Mouse (Mus musculus): ENCODE data around the gene Dgkh.
A peak's percentile ranks its signal among the peaks of the same experiment; 100 is the strongest.

Dgkh gene

DNA sequence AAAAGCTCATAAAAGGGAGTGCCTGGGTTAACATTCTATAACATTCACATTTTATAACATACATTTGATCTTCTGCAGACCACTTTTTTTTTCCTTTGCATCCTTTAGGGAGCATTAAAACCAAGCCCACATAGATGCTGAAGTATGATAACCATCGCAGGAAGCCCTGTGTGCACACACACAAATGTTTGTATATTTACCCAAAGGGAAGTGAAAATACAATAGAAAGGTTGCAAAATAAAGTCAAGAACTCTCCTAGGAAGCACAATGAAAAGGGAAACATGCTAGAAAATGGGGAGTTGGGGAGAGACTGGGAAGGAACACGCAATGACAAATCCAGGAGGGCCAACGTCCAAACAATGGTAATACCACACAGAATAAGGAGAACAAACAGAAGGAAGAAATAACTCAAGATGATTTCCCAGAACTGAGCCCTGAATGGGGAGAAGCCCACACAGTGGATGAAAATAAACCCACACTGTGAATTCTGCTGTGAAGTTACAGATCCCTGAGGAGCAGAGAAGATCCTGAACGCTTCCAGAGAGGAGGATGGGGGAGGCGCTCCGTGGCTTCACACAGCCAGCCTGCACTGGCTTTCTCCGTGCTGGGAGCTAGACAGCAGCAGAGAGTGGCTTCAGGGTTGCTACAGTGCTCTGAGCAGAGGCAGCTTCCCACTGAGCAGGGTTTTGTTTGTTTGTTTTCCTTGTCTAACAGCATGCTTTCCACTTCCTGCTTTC lies 54.6 kb downstream of the Dgkh start:
- Histone ChIP-seq H3K27me3 (ENCODE audit: insufficient read depth, low read length) (no peaks in the 10 kb centered on the region), H3K4me3 (replicated peaks; ENCODE audit: low read length) (no peak overlapping the region), H3K4me1 (replicated peaks; ENCODE audit: low read depth, low read length) (peaks cover 33% of the 10 kb centered on the region), H3K9me3 (ENCODE audit: low read length) (no peaks in the 10 kb centered on the region), H3K36me3 (ENCODE audit: insufficient read depth, low read length) (peaks cover 3% of the 10 kb centered on the region; the same call in 1 of the 2 replicates)
- no peak for TF ChIP-seq NANOG (IDR thresholded peaks at IDR 0.05; ENCODE audit: borderline replicate concordance, low read length)
- TF ChIP-seq POU5F1 (IDR thresholded peaks at IDR 0.05; ENCODE audit: borderline replicate concordance, low read length) = no peak
- no peak for TF ChIP-seq CTCF (conservative IDR thresholded peaks at IDR 0.05; ENCODE audit: low read length)

DNA sequence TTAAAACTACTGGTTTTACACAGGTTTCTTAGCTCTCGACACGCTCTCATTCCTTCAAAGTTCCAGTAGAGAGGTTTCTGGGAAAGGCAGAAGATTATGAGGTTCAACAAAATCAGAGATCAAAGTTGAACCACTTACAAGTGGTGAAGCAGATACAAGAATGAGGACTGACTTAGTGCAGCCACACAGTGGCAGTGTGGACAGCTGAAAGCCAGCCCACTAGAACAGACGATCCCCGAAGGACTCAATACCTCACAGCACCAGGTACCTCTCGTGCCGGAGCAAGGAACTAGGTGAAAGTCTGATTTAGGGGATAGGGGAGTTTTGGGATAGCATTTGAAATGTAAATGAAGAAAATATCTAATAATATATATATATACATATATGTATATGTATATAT lies 56.1 kb downstream of the Dgkh start:
- H3K27me3 ChIP-seq (ENCODE audit: insufficient read depth, low read length) = no peaks in the 10 kb centered on the region
- no peaks in the 10 kb centered on the region for H3K9me3 ChIP-seq (ENCODE audit: low read length)
- peaks cover 43% of the 10 kb centered on the region for H3K4me1 ChIP-seq (replicated peaks; ENCODE audit: low read depth, low read length)
- H3K36me3 ChIP-seq (ENCODE audit: insufficient read depth, low read length) = no peaks in the 10 kb centered on the region
- no peak overlapping the region for H3K4me3 ChIP-seq (replicated peaks; ENCODE audit: low read length)
- TF ChIP-seq NANOG (IDR thresholded peaks at IDR 0.05; ENCODE audit: borderline replicate concordance, low read length) = no peak
- TF ChIP-seq CTCF (conservative IDR thresholded peaks at IDR 0.05; ENCODE audit: low read length) = no peak
- TF ChIP-seq POU5F1 (IDR thresholded peaks at IDR 0.05; ENCODE audit: borderline replicate concordance, low read length) = no peak

DNA sequence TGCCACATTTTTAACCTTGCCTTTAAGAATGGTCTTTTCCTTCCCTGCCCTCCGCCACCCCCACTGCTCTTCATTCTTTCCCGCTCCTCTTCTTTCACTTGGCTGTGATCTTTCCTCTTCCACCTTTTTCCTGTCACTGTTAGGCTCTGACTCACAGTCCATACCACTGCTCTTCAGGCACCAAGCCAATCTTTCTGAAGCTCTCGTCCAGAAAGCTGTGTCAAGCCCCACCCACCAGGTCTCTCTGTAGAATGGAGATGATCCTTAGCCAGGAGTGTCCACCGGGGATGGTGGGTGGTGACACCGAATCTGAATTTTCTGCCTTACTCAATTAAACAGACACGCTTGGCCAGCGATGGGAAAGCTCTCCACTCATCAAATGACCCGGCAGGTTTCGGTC lies 58.0 kb downstream of the Dgkh start:
- Histone ChIP-seq H3K9me3 (ENCODE audit: low read length) (no peaks in the 10 kb centered on the region), H3K27me3 (ENCODE audit: insufficient read depth, low read length) (no peaks in the 10 kb centered on the region), H3K4me3 (replicated peaks; ENCODE audit: low read length) (no peak overlapping the region), H3K36me3 (ENCODE audit: insufficient read depth, low read length) (no peaks in the 10 kb centered on the region), H3K4me1 (replicated peaks; ENCODE audit: low read depth, low read length) (peaks cover 57% of the 10 kb centered on the region)
- TF ChIP-seq NANOG (IDR thresholded peaks at IDR 0.05; ENCODE audit: borderline replicate concordance, low read length) (no peak), POU5F1 (IDR thresholded peaks at IDR 0.05; ENCODE audit: borderline replicate concordance, low read length) (no peak), CTCF (conservative IDR thresholded peaks at IDR 0.05; ENCODE audit: low read length) (no peak)

DNA sequence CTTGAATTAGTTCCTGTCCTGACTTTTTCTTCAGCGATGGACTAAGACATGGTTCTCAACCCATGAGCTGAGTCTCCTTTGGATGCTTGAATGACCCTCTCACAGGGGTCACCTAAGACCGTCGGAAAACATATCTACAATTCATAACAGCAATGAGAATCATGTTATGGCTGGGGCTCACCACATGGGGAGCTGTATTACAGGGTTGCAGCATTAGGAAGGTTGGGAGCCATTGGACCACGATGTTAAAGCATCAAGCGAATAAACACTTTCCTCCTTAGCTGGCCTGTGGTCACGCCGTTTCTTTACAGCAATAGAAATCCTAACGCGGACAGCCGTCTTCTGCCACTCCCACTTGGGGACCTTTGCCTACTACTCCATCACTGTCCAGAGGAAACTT lies 62.6 kb downstream of the Dgkh start:
- H3K27me3 ChIP-seq (ENCODE audit: insufficient read depth, low read length) = no peaks in the 10 kb centered on the region
- no peak overlapping the region for H3K4me3 ChIP-seq (replicated peaks; ENCODE audit: low read length)
- TF ChIP-seq POU5F1 (IDR thresholded peaks at IDR 0.05; ENCODE audit: borderline replicate concordance, low read length) (no peak), CTCF (conservative IDR thresholded peaks at IDR 0.05; ENCODE audit: low read length) (peak; percentile 20; the same call in 1 of the 2 replicates)
- no peaks in the 10 kb centered on the region for H3K36me3 ChIP-seq (ENCODE audit: insufficient read depth, low read length)
- H3K9me3 ChIP-seq (ENCODE audit: low read length) = no peaks in the 10 kb centered on the region
- peaks cover 50% of the 10 kb centered on the region for H3K4me1 ChIP-seq (replicated peaks; ENCODE audit: low read depth, low read length)

DNA sequence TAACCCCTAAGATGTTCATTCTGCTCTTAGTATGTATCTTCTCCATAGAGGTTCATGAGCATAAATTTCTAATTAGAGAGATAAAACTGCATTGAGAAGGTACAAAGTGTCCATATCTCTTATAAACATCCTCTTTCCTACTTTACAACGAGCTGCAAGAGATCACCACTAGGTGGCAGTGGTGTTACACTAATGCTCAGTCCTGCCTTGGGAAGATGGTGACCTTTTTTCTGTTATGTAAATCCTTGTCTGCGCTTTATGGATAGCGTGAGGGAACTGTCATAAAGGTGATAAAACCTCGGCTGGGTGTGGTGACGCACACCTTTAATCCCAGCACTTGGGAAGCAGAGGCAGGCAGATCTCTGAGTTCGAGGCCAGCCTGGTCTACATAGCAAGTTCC lies 64.3 kb downstream of the Dgkh start:
- H3K9me3 ChIP-seq (ENCODE audit: low read length) = peaks cover 4% of the 10 kb centered on the region
- H3K36me3 ChIP-seq (ENCODE audit: insufficient read depth, low read length) = no peaks in the 10 kb centered on the region
- no peaks in the 10 kb centered on the region for H3K27me3 ChIP-seq (ENCODE audit: insufficient read depth, low read length)
- H3K4me1 ChIP-seq (replicated peaks; ENCODE audit: low read depth, low read length) = peaks cover 37% of the 10 kb centered on the region
- TF ChIP-seq NANOG (IDR thresholded peaks at IDR 0.05; ENCODE audit: borderline replicate concordance, low read length) (no peak), CTCF (conservative IDR thresholded peaks at IDR 0.05; ENCODE audit: low read length) (peak; percentile 74), POU5F1 (IDR thresholded peaks at IDR 0.05; ENCODE audit: borderline replicate concordance, low read length) (peak; percentile 24; the same call in 1 of the 2 replicates)
- no peak overlapping the region for H3K4me3 ChIP-seq (replicated peaks; ENCODE audit: low read length)

DNA sequence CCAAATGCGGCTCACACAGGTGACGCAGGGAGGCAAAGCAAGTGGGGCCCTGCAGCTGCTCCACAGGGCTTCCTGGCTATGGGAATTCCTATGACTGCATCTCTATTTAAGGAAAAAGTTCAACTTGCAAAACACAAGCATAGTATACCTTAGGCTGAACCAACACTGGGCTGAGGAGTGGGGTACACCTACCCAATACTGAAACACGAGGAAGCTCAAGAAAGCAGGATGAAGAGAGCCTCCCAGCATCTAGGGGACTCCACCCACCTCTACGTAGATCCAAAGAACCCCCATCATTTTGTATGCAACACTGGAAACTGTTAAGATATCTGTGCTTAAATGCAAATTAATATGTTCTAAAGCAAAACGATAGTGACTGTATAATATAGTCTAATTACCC lies 64.8 kb downstream of the Dgkh start:
- Histone ChIP-seq H3K4me1 (replicated peaks; ENCODE audit: low read depth, low read length) (peaks cover 37% of the 10 kb centered on the region), H3K27me3 (ENCODE audit: insufficient read depth, low read length) (no peaks in the 10 kb centered on the region), H3K9me3 (ENCODE audit: low read length) (peaks cover 8% of the 10 kb centered on the region), H3K36me3 (ENCODE audit: insufficient read depth, low read length) (no peaks in the 10 kb centered on the region), H3K4me3 (replicated peaks; ENCODE audit: low read length) (no peak overlapping the region)
- no peak for TF ChIP-seq NANOG (IDR thresholded peaks at IDR 0.05; ENCODE audit: borderline replicate concordance, low read length)
- no peak for TF ChIP-seq POU5F1 (IDR thresholded peaks at IDR 0.05; ENCODE audit: borderline replicate concordance, low read length)
- no peak for TF ChIP-seq CTCF (conservative IDR thresholded peaks at IDR 0.05; ENCODE audit: low read length)

DNA sequence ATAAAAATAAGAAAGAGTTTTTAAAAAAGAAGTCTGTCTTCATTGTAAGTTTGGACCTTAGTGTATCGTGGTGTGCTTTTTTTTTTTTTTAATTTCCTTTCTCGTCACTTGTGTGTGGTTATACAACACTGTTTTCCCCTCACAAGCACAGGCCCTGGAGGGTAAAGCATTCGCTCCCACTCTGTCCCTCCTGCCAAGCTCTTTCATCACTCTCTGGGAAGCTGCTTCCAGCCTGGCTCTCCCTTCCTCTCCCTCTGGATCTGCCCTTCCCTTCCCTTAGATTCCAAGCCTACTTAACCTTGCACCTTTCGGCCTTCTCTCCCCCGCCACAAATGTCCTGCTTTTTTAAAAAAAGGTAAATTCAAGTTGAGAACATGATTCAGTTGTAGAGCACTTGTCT lies 69.9 kb downstream of the Dgkh start:
- H3K36me3 ChIP-seq (ENCODE audit: insufficient read depth, low read length) = peaks cover 24% of the 10 kb centered on the region
- H3K27me3 ChIP-seq (ENCODE audit: insufficient read depth, low read length) = no peaks in the 10 kb centered on the region
- H3K4me1 ChIP-seq (replicated peaks; ENCODE audit: low read depth, low read length) = 0 out of 2 replicates have a peak, but pooled peaks cover under 1% of the 10 kb centered on the region
- no peak overlapping the region for H3K4me3 ChIP-seq (replicated peaks; ENCODE audit: low read length)
- TF ChIP-seq CTCF (conservative IDR thresholded peaks at IDR 0.05; ENCODE audit: low read length) (no peak), NANOG (IDR thresholded peaks at IDR 0.05; ENCODE audit: borderline replicate concordance, low read length) (no peak), POU5F1 (IDR thresholded peaks at IDR 0.05; ENCODE audit: borderline replicate concordance, low read length) (no peak)
- peaks cover 58% of the 10 kb centered on the region for H3K9me3 ChIP-seq (ENCODE audit: low read length)

DNA sequence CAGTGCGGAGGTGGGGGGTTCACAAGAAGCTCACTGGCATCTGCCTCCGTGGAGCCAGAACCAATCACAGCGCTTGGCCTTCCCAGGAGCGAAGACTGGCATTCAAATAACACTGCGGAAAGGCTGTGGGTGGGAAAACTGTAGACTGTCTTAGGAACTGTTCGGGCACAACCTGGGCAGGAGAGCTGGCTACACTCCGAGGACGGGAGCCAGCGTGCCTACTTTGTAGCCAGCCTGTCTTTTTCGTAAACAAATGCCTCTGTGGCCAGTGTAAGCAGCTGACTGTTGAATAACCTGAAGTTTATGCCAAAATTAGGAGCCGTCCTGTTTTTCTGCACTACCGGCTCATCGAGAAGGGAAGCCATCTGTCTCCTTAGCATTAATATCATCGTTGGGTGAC lies 71.1 kb downstream of the Dgkh start:
- Histone ChIP-seq H3K36me3 (ENCODE audit: insufficient read depth, low read length) (peaks cover 30% of the 10 kb centered on the region), H3K9me3 (ENCODE audit: low read length) (peaks cover 65% of the 10 kb centered on the region), H3K27me3 (ENCODE audit: insufficient read depth, low read length) (no peaks in the 10 kb centered on the region)

More for the DNA sequence above, 71.1 kb downstream of the Dgkh start:
- Histone ChIP-seq H3K4me3 (replicated peaks; ENCODE audit: low read length) (0 out of 2 replicates have a peak overlapping the region, but pooled peaks have one; percentile 4), H3K4me1 (replicated peaks; ENCODE audit: low read depth, low read length) (no peaks in the 10 kb centered on the region)
- no peak for TF ChIP-seq NANOG (IDR thresholded peaks at IDR 0.05; ENCODE audit: borderline replicate concordance, low read length)
- no peak for TF ChIP-seq POU5F1 (IDR thresholded peaks at IDR 0.05; ENCODE audit: borderline replicate concordance, low read length)
- no peak for TF ChIP-seq CTCF (conservative IDR thresholded peaks at IDR 0.05; ENCODE audit: low read length)
